Mouse (Mus musculus) lung, embryonic 16.5 days (tissue): Measurements from ENCODE around the gene Clic5. TPM values are rescaled to one million over a fixed set of nuclear protein-coding genes. Genes with fewer than 3 reads are reported as not detected.

ENCODE experiments used
- ATAC-seq: fragments of 200-750 bp; cut with Nextera tagmentation; 2 replicates; pipeline ENCODE4 v1.8.0; 2017; ENCODE audit warnings: low read depth, mild to moderate bottlenecking, moderate library complexity
- H3K27ac ChIP-seq: fragments of 300-500 bp; sonication (generic); 2 replicates; pipeline ENCODE4 v1.5.1; 2014; ENCODE audit warnings: mild to moderate bottlenecking, control low read depth, low read length
- H3K27me3 ChIP-seq: fragments of 300-500 bp; sonication (generic); 2 replicates; pipeline ENCODE4 v1.6.1; 2014; ENCODE audit warnings: low read depth, low read length, mixed read lengths; ENCODE audit not compliant: control insufficient read depth, insufficient read depth
- H3K36me3 ChIP-seq: fragments of 300-500 bp; sonication (generic); 2 replicates; pipeline ENCODE4 v1.6.1; 2014; ENCODE audit warnings: low read length; ENCODE audit not compliant: control insufficient read depth, insufficient read depth
- H3K4me1 ChIP-seq: fragments of 300-500 bp; sonication (generic); replicated peaks from 2 replicates; pipeline ENCODE4 v1.6.1; 2014; ENCODE audit warnings: low read length, mixed read lengths; ENCODE audit not compliant: control insufficient read depth, insufficient read depth
- H3K4me2 ChIP-seq: fragments of 300-500 bp; sonication (generic); 2 replicates; pipeline ENCODE4 v1.6.1; 2014; ENCODE audit warnings: low read depth, low read length, control low read depth
- H3K4me3 ChIP-seq: fragments of 300-500 bp; sonication (generic); 2 replicates; pipeline ENCODE4 v1.5.1; 2014; ENCODE audit warnings: mild to moderate bottlenecking, low read length, control low read depth
- H3K9ac ChIP-seq: fragments of 300-500 bp; sonication (generic); 2 replicates; pipeline ENCODE4 v1.6.1; 2014; ENCODE audit warnings: low read length, control low read depth
- H3K9me3 ChIP-seq: fragments of 300-500 bp; sonication (generic); 2 replicates; pipeline ENCODE4 v1.6.1; 2016; ENCODE audit warnings: low read length; ENCODE audit not compliant: control insufficient read depth
- WGBS: fragments of 180-500 bp; shearing (Covaris S2); extraction: QIAGEN DNeasy Blood & Tissue Kit; methylation state at CpG from one replicate; pipeline ENCODE4 v1.1.7; 2014; 5-methylcytosine and 5-hydroxymethylcytosine counted together
- polyA plus RNA-seq: library from polyadenylated mRNA; unstranded; fragments of >200 nt; fragmentation: Nextera tagmentation; extraction: Ambion mirVana; gene quantifications from 2 replicates; pipeline ENCODE4 v1.2.1, GENCODE M21; 2015

The Clic5 gene
- polyA plus RNA-seq, 1 experiment from 2014 or later = 24.8 TPM

DNA sequence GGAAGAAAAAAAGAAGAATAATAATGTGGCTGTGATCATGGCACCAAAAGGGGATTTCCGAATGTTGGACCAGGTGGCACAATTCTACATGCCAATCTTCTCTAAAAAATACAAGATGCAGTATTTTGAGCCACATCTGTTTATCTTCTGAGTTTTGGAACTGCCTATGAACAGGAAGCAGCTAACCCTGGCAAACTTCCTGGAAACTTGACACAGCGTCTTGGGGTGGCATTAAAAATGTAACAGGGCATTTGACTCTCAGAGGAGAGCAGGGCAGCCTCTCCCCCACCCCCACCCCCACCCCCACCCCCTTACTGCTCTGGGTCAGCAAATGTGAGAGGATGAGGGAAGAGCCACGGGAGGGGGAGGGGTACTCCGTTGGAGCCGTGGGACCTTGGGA, 25.9 kb upstream of the Clic5 start:
- Histone ChIP-seq H3K4me3 (peak overlapping the region; percentile 14; the same call in 1 of the 2 replicates), H3K9me3 (no peaks in the 10 kb centered on the region), H3K9ac (no peak overlapping the region), H3K4me2 (peak overlapping the region; percentile 34), H3K27ac (peak overlapping the region; percentile 83), H3K27me3 (no peaks in the 10 kb centered on the region), H3K36me3 (no peaks in the 10 kb centered on the region), H3K4me1 (peaks cover 11% of the 10 kb centered on the region)
- WGBS = 8% methylated on average over 5 of the region's 5 CpGs
- peak; percentile 48; the same call in 1 of the 2 replicates for ATAC-seq

DNA sequence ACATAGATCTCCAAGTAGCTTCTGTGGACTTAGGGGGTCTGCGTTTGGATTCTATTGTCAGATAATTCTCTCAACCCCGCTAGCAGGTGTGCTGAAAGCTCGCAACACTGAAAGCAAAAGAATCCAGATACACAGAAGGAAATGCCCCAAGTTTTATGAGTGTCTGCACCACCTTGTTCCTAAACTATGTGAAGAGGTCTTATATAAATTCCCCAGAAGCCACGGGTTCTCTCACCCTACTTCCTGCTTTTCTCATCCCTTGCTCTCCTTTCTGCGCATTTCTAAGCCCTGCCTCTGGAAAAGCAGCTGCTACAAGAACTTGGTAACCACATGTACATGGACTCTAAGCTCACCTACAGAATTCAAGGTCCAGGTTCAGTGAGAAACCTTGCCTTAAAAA, 25.4 kb upstream of the Clic5 start:
- Histone ChIP-seq H3K27ac (peak overlapping the region; percentile 83), H3K4me3 (peak overlapping the region; percentile 14; the same call in 1 of the 2 replicates), H3K4me2 (peak overlapping the region; percentile 34), H3K27me3 (no peaks in the 10 kb centered on the region), H3K4me1 (peaks cover 11% of the 10 kb centered on the region), H3K9ac (no peak overlapping the region), H3K9me3 (no peaks in the 10 kb centered on the region), H3K36me3 (no peaks in the 10 kb centered on the region)
- WGBS = 35% methylated on average over 5 of the region's 5 CpGs
- ATAC-seq = peak; percentile 36; the same call in 1 of the 2 replicates

DNA sequence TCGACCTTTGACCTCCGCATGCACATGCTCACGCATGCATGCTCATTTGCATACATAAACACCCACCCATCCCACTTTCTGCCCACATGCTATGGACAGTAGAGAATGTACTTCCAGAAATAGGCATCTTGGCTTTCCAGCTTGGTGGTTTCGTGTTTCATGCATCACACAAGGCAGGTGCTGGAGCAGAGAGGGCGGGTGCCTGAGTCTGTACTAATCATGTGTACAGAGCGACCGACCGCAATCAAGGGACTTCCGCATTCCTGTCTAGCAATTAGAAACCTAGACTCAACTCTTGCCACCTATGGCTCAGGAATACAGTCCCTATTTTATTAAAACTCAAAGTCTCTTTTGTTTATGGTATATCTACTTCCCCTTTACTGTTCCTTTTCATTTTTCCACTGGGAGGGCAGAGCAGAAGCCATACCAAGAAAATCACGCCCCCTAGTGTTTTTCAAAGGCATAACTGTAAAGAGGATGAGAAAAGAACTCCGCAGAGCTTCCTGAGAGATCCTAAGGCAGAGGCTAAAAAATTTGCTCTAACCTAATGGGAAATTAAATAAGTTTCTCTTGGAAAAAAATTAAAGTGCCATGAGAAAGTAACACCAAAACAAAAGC, 22.5 kb upstream of the Clic5 start:
- Histone ChIP-seq H3K4me1 (peaks cover 11% of the 10 kb centered on the region), H3K9ac (no peak overlapping the region), H3K36me3 (no peaks in the 10 kb centered on the region), H3K4me2 (peak overlapping the region; percentile 5; the same call in 1 of the 2 replicates), H3K4me3 (no peak overlapping the region), H3K27me3 (no peaks in the 10 kb centered on the region), H3K27ac (peak overlapping the region; percentile 39; the same call in 1 of the 2 replicates), H3K9me3 (no peaks in the 10 kb centered on the region)
- 55% methylated on average over 11 of the region's 11 CpGs for WGBS
- ATAC-seq = peak; percentile 81

DNA sequence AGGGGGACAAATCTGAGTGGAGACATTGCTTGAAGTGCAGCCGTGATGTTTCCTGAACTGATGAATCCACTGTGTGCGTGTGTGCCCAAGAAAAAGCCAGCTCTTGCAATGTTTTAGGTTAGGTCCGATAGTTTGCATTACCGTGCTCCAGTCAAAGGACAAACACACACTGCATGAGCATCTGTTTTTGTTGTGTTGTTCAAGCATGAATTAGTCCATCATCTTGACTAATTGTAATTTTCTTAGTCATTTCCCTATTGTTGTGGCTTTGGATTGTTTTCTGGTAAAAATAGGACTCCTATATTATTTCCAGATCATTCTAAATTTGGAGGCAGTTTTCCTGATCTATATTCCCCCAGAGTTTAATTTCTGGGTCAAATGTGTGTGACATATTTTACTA, 18.7 kb upstream of the Clic5 start:
- 90% methylated on average over 4 of the region's 4 CpGs for WGBS
- Histone ChIP-seq H3K9me3 (no peaks in the 10 kb centered on the region), H3K36me3 (no peaks in the 10 kb centered on the region), H3K27me3 (no peaks in the 10 kb centered on the region), H3K4me1 (no peaks in the 10 kb centered on the region), H3K4me3 (no peak overlapping the region), H3K9ac (no peak overlapping the region), H3K27ac (no peak overlapping the region), H3K4me2 (no peak overlapping the region)
- ATAC-seq = no peak

DNA sequence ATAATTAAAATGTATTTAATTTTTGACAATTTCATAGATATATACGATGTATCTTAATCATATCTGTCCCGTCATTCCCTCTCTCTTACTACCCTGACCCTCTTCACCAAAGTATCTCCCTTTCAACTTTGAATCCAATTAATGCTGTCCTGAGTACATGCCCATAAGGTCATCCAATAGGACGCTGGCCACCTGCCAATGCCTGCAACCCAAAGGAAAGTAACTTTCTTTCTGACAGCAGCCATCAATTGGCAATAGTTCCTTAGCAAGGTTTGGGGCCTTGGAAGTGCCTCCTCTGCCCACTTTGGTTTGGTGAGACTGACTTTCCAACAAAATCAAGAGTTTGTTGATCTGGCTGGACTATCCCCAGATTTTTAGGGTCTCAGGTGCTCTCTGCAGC, 18.1 kb upstream of the Clic5 start:
- 80% methylated on average over 3 of the region's 3 CpGs for WGBS

DNA sequence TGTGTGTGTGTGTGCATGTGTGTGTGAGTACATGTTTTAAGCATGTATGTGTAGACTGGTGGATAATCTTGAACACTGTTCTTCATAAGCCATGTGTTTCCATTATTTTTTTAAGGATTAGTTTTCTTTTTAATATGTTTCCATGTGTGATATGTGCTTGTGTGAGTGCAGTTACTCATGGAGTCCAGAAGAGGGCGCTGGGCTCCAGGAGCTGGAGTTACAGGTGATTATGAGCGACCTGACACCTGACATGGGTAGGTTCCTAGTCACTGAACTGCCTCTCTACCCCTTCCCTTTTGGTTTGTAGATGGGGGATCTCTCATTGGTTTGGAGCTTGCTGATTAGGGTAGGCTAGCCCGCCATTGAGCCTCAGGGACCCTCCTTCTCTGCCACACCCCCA, 16.5 kb upstream of the Clic5 start:
- Histone ChIP-seq H3K27ac (no peak overlapping the region), H3K36me3 (no peaks in the 10 kb centered on the region), H3K9me3 (no peaks in the 10 kb centered on the region), H3K4me1 (no peaks in the 10 kb centered on the region), H3K9ac (no peak overlapping the region), H3K27me3 (no peaks in the 10 kb centered on the region), H3K4me2 (no peak overlapping the region), H3K4me3 (no peak overlapping the region)
- 48% methylated on average over 3 of the region's 3 CpGs for WGBS
- ATAC-seq = no peak

More for the DNA sequence above, 18.1 kb upstream of the Clic5 start:
- H3K9me3 ChIP-seq = no peaks in the 10 kb centered on the region
- no peak for ATAC-seq
- H3K4me1 ChIP-seq = no peaks in the 10 kb centered on the region
- no peak overlapping the region for H3K4me3 ChIP-seq
- H3K9ac ChIP-seq = no peak overlapping the region
- no peaks in the 10 kb centered on the region for H3K36me3 ChIP-seq
- H3K27ac ChIP-seq = no peak overlapping the region
- H3K27me3 ChIP-seq = no peaks in the 10 kb centered on the region
- no peak overlapping the region for H3K4me2 ChIP-seq

DNA sequence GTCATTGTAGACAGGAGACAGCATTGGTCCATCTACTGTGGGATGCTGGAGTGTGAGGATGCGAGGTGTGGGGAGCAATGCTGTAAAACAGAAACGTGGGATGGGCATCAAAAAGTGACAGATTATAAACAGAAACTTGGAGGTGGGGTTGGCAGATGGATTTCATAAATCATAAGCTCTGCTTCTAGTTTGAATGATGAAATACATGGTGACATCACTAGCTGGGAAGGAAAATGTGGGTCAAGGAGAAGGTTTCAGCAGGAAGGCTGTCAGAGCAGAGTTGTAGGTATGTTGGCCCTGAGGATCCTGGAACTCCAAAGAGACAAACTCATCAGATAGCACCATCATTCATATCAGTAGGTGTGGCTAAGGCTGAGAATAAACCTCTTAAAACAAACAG, 15.0 kb upstream of the Clic5 start:
- Histone ChIP-seq H3K27ac (no peak overlapping the region), H3K36me3 (no peaks in the 10 kb centered on the region), H3K4me1 (no peaks in the 10 kb centered on the region), H3K4me2 (no peak overlapping the region), H3K4me3 (no peak overlapping the region), H3K9me3 (no peaks in the 10 kb centered on the region), H3K9ac (no peak overlapping the region), H3K27me3 (no peaks in the 10 kb centered on the region)
- 51% methylated on average over 2 of the region's 2 CpGs for WGBS
- no peak for ATAC-seq

DNA sequence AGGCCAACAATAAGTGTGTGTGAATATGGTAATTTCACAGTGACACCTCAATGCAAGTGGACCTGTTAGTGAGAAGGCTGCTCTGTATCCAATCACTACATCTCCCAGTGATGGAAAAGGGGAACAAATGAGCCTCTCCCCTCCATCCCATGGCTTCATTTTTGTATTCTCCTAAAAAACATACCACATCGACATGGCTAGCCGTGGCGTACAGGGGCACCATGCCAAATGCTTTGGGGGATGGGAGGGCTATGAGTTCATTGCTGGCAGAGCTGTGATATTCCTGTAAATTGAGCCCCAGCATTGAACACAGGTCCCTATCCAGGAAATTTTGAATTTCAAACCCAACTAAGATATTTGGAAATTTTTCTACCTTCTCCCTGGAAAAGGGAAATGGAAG, 11.1 kb upstream of the Clic5 start:
- H3K9me3 ChIP-seq = no peaks in the 10 kb centered on the region
- no peaks in the 10 kb centered on the region for H3K27me3 ChIP-seq
- H3K27ac ChIP-seq = no peak overlapping the region
- no peaks in the 10 kb centered on the region for H3K36me3 ChIP-seq
- H3K4me2 ChIP-seq = no peak overlapping the region
- no peak overlapping the region for H3K4me3 ChIP-seq
- no peak for ATAC-seq
- 80% methylated on average over 3 of the region's 3 CpGs for WGBS
- no peaks in the 10 kb centered on the region for H3K4me1 ChIP-seq
- H3K9ac ChIP-seq = no peak overlapping the region

DNA sequence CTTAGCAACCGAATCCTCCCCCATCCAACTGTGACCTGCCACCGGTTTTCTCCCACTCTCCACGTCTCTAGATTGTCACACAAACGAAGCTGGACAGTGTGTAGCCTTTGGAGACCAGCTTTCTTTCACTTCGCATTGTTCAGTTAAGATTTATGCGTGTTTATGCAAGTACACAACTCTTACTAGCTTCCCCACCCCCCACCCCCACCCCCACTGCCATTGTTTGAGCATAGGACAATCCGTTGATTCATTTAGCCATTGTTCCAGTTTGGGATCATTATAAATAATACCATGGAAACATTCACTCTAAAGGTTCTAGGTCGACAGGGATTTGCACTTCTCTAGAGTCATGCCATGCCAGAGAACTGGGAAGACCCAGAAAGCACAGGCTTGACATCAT, 7.0 kb upstream of the Clic5 start:
- Histone ChIP-seq H3K4me2 (no peak overlapping the region), H3K4me3 (no peak overlapping the region), H3K36me3 (no peaks in the 10 kb centered on the region), H3K27me3 (no peaks in the 10 kb centered on the region), H3K9me3 (no peaks in the 10 kb centered on the region), H3K9ac (no peak overlapping the region), H3K27ac (0 out of 2 replicates have a peak overlapping the region, but pooled peaks have one; percentile 25), H3K4me1 (no peaks in the 10 kb centered on the region)
- 63% methylated on average over 8 of the region's 8 CpGs for whole genome bisulfite sequencing
- no peak for ATAC-seq
